Mouse (Mus musculus) ES-E14 (cell line): Measurements from ENCODE around the gene Gm9970.

Experiments used
- CHD2 ChIP-seq: IDR thresholded peaks from 2 replicates; pipeline ENCODE4 v1.6.1; 2014; ENCODE audit warnings: mild to moderate bottlenecking, low read depth, low read length, inconsistent platforms
- ZC3H11A ChIP-seq: IDR thresholded peaks from 2 replicates; pipeline ENCODE4 v1.6.1; 2012; ENCODE audit warnings: low read depth, mild to moderate bottlenecking, inconsistent platforms, low read length, borderline replicate concordance

DNA sequence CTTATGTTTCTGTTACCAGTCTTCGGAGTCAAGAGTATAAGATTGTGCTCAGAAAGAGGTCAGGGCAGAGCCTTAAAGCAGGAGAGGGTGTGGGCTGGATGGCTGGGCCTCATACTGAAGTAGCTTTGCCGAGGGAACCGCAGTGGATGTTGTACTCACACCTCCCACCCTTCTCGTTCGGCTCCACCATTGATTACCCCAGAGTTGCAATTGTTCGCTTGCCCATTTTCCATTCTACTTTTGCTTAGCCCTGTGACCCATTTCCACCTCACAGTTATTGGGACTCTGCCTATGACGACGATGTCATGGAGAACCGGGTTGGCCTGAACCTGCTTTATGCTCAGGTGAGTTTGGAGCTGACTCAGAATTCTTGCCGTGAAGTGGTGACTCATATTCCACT lies 44.8 kb downstream of the Gm9970 start:
- TF ChIP-seq CHD2: no peak
- no peak for TF ChIP-seq ZC3H11A
